Mouse (Mus musculus) C2C12 (cell line): ENCODE measurements around the gene Pus7l.

Source experiments
- CEBPB ChIP-seq: IDR thresholded peaks from one replicate; pipeline ENCODE4 v1.6.1; 2011; ENCODE audit warnings: low read depth, mild to moderate bottlenecking, control low read depth, moderate library complexity
- CTCF ChIP-seq: IDR thresholded peaks from one replicate; pipeline ENCODE4 v1.5.1; 2011; ENCODE audit not compliant: control insufficient read depth, insufficient read depth, insufficient read length
- MAX ChIP-seq: IDR thresholded peaks from one replicate; pipeline ENCODE4 v1.6.1; 2011; ENCODE audit warnings: mild to moderate bottlenecking, control low read depth
- MYOD1 ChIP-seq: IDR thresholded peaks from one replicate; pipeline ENCODE4 v1.6.1; 2011; ENCODE audit warnings: low read depth; ENCODE audit not compliant: control insufficient read depth, insufficient read length
- USF1 ChIP-seq: IDR thresholded peaks from one replicate; pipeline ENCODE4 v1.6.1; 2011; ENCODE audit warnings: low read depth, mild to moderate bottlenecking, control low read depth, moderate library complexity

GRCm38 (mm10) chr15:94568496-94569182 is 25.3 kb upstream of the Pus7l start:
- no peak for TF ChIP-seq CEBPB
- TF ChIP-seq MAX, result no peak
- TF ChIP-seq CTCF, result no peak
- TF ChIP-seq USF1, result no peak
- no peak for TF ChIP-seq MYOD1
